Mouse (Mus musculus) liver, embryonic 11.5 days (tissue): ENCODE results near the gene Zfp78. TPM values are rescaled to one million over a fixed set of nuclear protein-coding genes. Genes with fewer than 3 reads are reported as not detected.

Source experiments
- ATAC-seq: fragments of 200-750 bp; cut with Nextera tagmentation; replicated peaks from 2 replicates; pipeline ENCODE4 v1.8.0; 2017; ENCODE audit warnings: moderate number of reproducible peaks, mild to moderate bottlenecking, moderate TSS enrichment, moderate library complexity; ENCODE audit not compliant: low FRiP score
- DNase-seq: peaks from one replicate; pipeline ENCODE4 v3.0.0-alpha.2; 2017; ENCODE audit warnings: low spot score
- H3K27ac ChIP-seq: fragments of 300-500 bp; sonication (generic); 2 replicates; pipeline ENCODE4 v1.5.1; 2014; ENCODE audit warnings: mild to moderate bottlenecking, low read depth, low read length, control low read depth
- H3K27me3 ChIP-seq: fragments of 300-500 bp; sonication (generic); replicated peaks from 2 replicates; pipeline ENCODE4 v1.6.1; 2014; ENCODE audit warnings: low read length, mixed read lengths; ENCODE audit not compliant: control insufficient read depth, insufficient read depth
- H3K36me3 ChIP-seq: fragments of 300-500 bp; sonication (generic); 2 replicates; pipeline ENCODE4 v1.6.1; 2014; ENCODE audit warnings: mild to moderate bottlenecking, low read length, moderate library complexity, mixed read lengths; ENCODE audit not compliant: control insufficient read depth, insufficient read depth
- H3K4me1 ChIP-seq: fragments of 300-500 bp; sonication (generic); replicated peaks from 2 replicates; pipeline ENCODE4 v1.6.1; 2014; ENCODE audit warnings: low read length, mixed read lengths; ENCODE audit not compliant: control insufficient read depth, insufficient read depth
- H3K4me2 ChIP-seq: fragments of 300-500 bp; sonication (generic); 2 replicates; pipeline ENCODE4 v1.6.1; 2014; ENCODE audit warnings: mild to moderate bottlenecking, control low read depth, moderate library complexity
- H3K4me3 ChIP-seq: fragments of 300-500 bp; sonication (generic); 2 replicates; pipeline ENCODE4 v1.5.1; 2014; ENCODE audit warnings: low read depth, low read length, control low read depth
- H3K9ac ChIP-seq: fragments of 300-500 bp; sonication (generic); 2 replicates; pipeline ENCODE4 v1.6.1; 2014; ENCODE audit warnings: low read depth, low read length, control low read depth
- H3K9me3 ChIP-seq: fragments of 300-500 bp; sonication (generic); 2 replicates; pipeline ENCODE4 v1.6.1; 2016; ENCODE audit warnings: low read length, inconsistent platforms, mixed read lengths; ENCODE audit not compliant: control insufficient read depth
- WGBS: fragments of 180-500 bp; shearing (Covaris S2); extraction: QIAGEN DNeasy Blood & Tissue Kit; methylation state at CpG from one replicate; pipeline ENCODE4 v1.1.7; 2014; 5-methylcytosine and 5-hydroxymethylcytosine counted together
- polyA plus RNA-seq: library from polyadenylated mRNA; unstranded; fragments of >200 nt; fragmentation: Nextera tagmentation; extraction: Ambion mirVana; gene quantifications from 2 replicates; pipeline ENCODE4 v1.2.1, GENCODE M21; 2014

Zfp78 gene
- polyA plus RNA-seq, 1 experiment from 2014 or later: 1.3 TPM

GRCm38 (mm10) chr7:6414626-6415441, 51.8 kb downstream of the Zfp78 start:
- Histone ChIP-seq H3K36me3 (no peaks in the 10 kb centered on the region), H3K9me3 (no peaks in the 10 kb centered on the region), H3K4me1 (no peaks in the 10 kb centered on the region), H3K27me3 (no peaks in the 10 kb centered on the region), H3K4me2 (no peak overlapping the region), H3K27ac (no peak overlapping the region), H3K4me3 (no peak overlapping the region), H3K9ac (no peak overlapping the region)
- WGBS: 9% methylated on average over 20 of the region's 22 CpGs
- ATAC-seq (no peak), DNase-seq (no peak)

GRCm38 (mm10) chr7:6415442-6415787, 52.3 kb downstream of the Zfp78 start:
- H3K27me3 ChIP-seq: no peaks in the 10 kb centered on the region
- no peaks in the 10 kb centered on the region for H3K9me3 ChIP-seq
- no peaks in the 10 kb centered on the region for H3K4me1 ChIP-seq
- no peaks in the 10 kb centered on the region for H3K36me3 ChIP-seq
- no peak overlapping the region for H3K4me3 ChIP-seq
- no peak for ATAC-seq
- H3K27ac ChIP-seq: no peak overlapping the region
- no peak overlapping the region for H3K9ac ChIP-seq
- DNase-seq: no peak
- no peak overlapping the region for H3K4me2 ChIP-seq
- 17% methylated on average over 8 of the region's 8 CpGs for WGBS

- Histone ChIP-seq H3K36me3 (no peaks in the 10 kb centered on the region), H3K27me3 (no peaks in the 10 kb centered on the region), H3K4me1 (no peaks in the 10 kb centered on the region), H3K4me2 (no peak overlapping the region), H3K9ac (no peak overlapping the region), H3K27ac (no peak overlapping the region), H3K4me3 (no peak overlapping the region), H3K9me3 (no peaks in the 10 kb centered on the region)
- DNase-seq: no peak
- WGBS: 71% methylated on average over 6 of the region's 6 CpGs
- no peak for ATAC-seq
Measured at GRCm38 (mm10) chr7:6419894-6420293, 56.8 kb downstream of the Zfp78 start.

- Histone ChIP-seq H3K4me2 (no peak overlapping the region), H3K9ac (no peak overlapping the region), H3K27ac (no peak overlapping the region), H3K4me1 (no peaks in the 10 kb centered on the region), H3K27me3 (no peaks in the 10 kb centered on the region), H3K36me3 (no peaks in the 10 kb centered on the region), H3K4me3 (no peak overlapping the region), H3K9me3 (peaks cover 5% of the 10 kb centered on the region; the same call in 1 of the 2 replicates)
- 86% methylated on average over 3 of the region's 3 CpGs for WGBS
- ATAC-seq: no peak
- no peak for DNase-seq
Measured at GRCm38 (mm10) chr7:6429381-6429780, 66.3 kb downstream of the Zfp78 start.

- H3K9me3 ChIP-seq: peaks cover 5% of the 10 kb centered on the region; the same call in 1 of the 2 replicates
- no peak overlapping the region for H3K4me3 ChIP-seq
- no peaks in the 10 kb centered on the region for H3K4me1 ChIP-seq
- WGBS: 27% methylated on average over 2 of the region's 2 CpGs
- no peak overlapping the region for H3K9ac ChIP-seq
- no peak overlapping the region for H3K27ac ChIP-seq
- no peak for ATAC-seq
- no peaks in the 10 kb centered on the region for H3K36me3 ChIP-seq
- H3K27me3 ChIP-seq: no peaks in the 10 kb centered on the region
- DNase-seq: no peak
- H3K4me2 ChIP-seq: no peak overlapping the region
Measured at GRCm38 (mm10) chr7:6430342-6430741, 67.3 kb downstream of the Zfp78 start.

Other genes with a start within 250 kb of the Zfp78 start
- gene Zfp787, start 207.3 kb upstream of the Zfp78 start, polyA plus RNA-seq: 15.2 and 15.6 TPM in 2 replicates
- 44.6 and 46.8 TPM in 2 replicates for gene Zfp444, start 191.1 kb upstream of the Zfp78 start, polyA plus RNA-seq
- gene Galp, start 166.2 kb upstream of the Zfp78 start, polyA plus RNA-seq: not detected in 2 replicates
- gene Zscan5b, start 141.0 kb upstream of the Zfp78 start, polyA plus RNA-seq: not detected in 2 replicates
- gene Epp13, start 110.6 kb upstream of the Zfp78 start, polyA plus RNA-seq: not detected in 2 replicates
- gene Zfp667, start 76.7 kb upstream of the Zfp78 start, polyA plus RNA-seq: 9.9 and 10.3 TPM in 2 replicates
- gene Zfp583, start 32.0 kb upstream of the Zfp78 start, polyA plus RNA-seq: 3.8 and 4.6 TPM in 2 replicates
- 1.3 and 1.5 TPM in 2 replicates for gene Gm3854, start 19.5 kb upstream of the Zfp78 start, polyA plus RNA-seq
- gene Zfp28, start 20.0 kb downstream of the Zfp78 start, polyA plus RNA-seq: 4.7 and 5.8 TPM in 2 replicates
- 0.27 TPM in 1 of 2 replicates, not detected in the other for gene Smim17, start 35.4 kb downstream of the Zfp78 start, polyA plus RNA-seq
- not detected in 2 replicates for gene Gm20715, start 47.0 kb downstream of the Zfp78 start, polyA plus RNA-seq
- 0.08 TPM in 1 of 2 replicates, not detected in the other for gene Olfr1344, start 75.4 kb downstream of the Zfp78 start, polyA plus RNA-seq
- gene Olfr1336, start 92.9 kb downstream of the Zfp78 start, polyA plus RNA-seq: not detected in 2 replicates
- not detected in 2 replicates for gene Olfr1346, start 103.8 kb downstream of the Zfp78 start, polyA plus RNA-seq
- not detected in 2 replicates for gene Olfr5, start 123.7 kb downstream of the Zfp78 start, polyA plus RNA-seq
- gene Olfr1347, start 136.5 kb downstream of the Zfp78 start, polyA plus RNA-seq: not detected in 2 replicates
- not detected in 2 replicates for gene Olfr1348, start 145.5 kb downstream of the Zfp78 start, polyA plus RNA-seq
- gene Olfr1349, start 159.7 kb downstream of the Zfp78 start, polyA plus RNA-seq: not detected in 2 replicates
- gene Olfr1350, start 201.6 kb downstream of the Zfp78 start, polyA plus RNA-seq: not detected in 2 replicates